Mouse (Mus musculus) testis, adult 2 months (tissue): ENCODE results near the gene Micu2.

Source experiments
- CTCF ChIP-seq: fragments of 200-500 bp; IDR thresholded peaks from 2 replicates; pipeline ENCODE4 v1.5.1; 2012; ENCODE audit warnings: low read depth, mild to moderate bottlenecking, inconsistent platforms, low read length, moderate library complexity; ENCODE audit not compliant: control insufficient read depth, insufficient read depth, insufficient replicate concordance
- POLR2A ChIP-seq: fragments of 200-500 bp; IDR thresholded peaks from 2 replicates; pipeline ENCODE4 v1.6.1; 2012; ENCODE audit warnings: low read depth, mild to moderate bottlenecking, inconsistent platforms, low read length, moderate library complexity; ENCODE audit not compliant: control insufficient read depth

DNA sequence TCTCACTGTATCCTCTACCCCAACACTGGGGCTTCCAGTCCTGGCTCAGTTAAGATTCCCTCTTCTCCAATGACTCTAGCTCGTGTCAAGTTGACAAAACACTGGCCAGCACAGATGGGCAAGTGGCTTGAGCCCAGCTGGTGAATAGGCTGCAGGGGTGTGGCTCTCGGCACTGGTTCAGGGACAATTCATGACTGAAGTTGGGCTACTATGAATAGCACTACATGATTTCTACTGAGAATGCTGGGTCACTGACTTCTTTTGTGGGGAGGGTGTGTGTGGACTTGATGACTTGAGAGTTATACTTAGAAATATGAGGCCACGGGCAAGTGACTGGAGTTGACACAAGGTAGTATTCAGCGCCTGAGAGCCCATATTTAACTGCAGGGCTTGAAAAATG lies 53.2 kb downstream of the Micu2 start:
- TF ChIP-seq CTCF: no peak
- no peak for TF ChIP-seq POLR2A
